Mouse (Mus musculus): ENCODE results near the gene Lpin3. TPM values are rescaled to one million over a fixed set of nuclear protein-coding genes. Genes with fewer than 3 reads are reported as not detected.

The Lpin3 gene
- polyA plus RNA-seq, 1 experiment from 2014 or later = 0.22 TPM

- DNase-seq (ENCODE audit: low spot score) (no peak), ATAC-seq (ENCODE audit: low FRiP score) (no peak)
- Histone ChIP-seq H3K9ac (ENCODE audit: low read depth, low read length) (no peak overlapping the region), H3K36me3 (ENCODE audit: control insufficient read depth, insufficient read depth, low read length) (no peaks in the 10 kb centered on the region), H3K4me2 (replicated peaks; ENCODE audit: low read depth, low read length) (no peak overlapping the region), H3K4me3 (ENCODE audit: low read depth, low read length) (no peak overlapping the region), H3K4me1 (replicated peaks; ENCODE audit: control insufficient read depth, insufficient read depth, low read length) (no peaks in the 10 kb centered on the region), H3K9me3 (ENCODE audit: control insufficient read depth, low read length) (no peaks in the 10 kb centered on the region), H3K27me3 (ENCODE audit: control insufficient read depth, insufficient read depth, low read length) (no peaks in the 10 kb centered on the region), H3K27ac (ENCODE audit: low read depth, low read length) (no peak overlapping the region)
- WGBS = 57% methylated on average over 6 of the region's 6 CpGs
Measured at GRCm38 (mm10) chr2:160881462-160882101, 1.1 kb downstream of the Lpin3 start.

GRCm38 (mm10) chr2:160882436-160882835 lies 2.0 kb downstream of the Lpin3 start:
- no peaks in the 10 kb centered on the region for H3K36me3 ChIP-seq (ENCODE audit: control insufficient read depth, insufficient read depth, low read length)
- DNase-seq (ENCODE audit: low spot score) = no peak
- ATAC-seq (ENCODE audit: low FRiP score) = no peak
- H3K4me3 ChIP-seq (ENCODE audit: low read depth, low read length) = no peak overlapping the region
- no peaks in the 10 kb centered on the region for H3K4me1 ChIP-seq (replicated peaks; ENCODE audit: control insufficient read depth, insufficient read depth, low read length)
- H3K4me2 ChIP-seq (replicated peaks; ENCODE audit: low read depth, low read length) = no peak overlapping the region
- no peaks in the 10 kb centered on the region for H3K9me3 ChIP-seq (ENCODE audit: control insufficient read depth, low read length)
- H3K27ac ChIP-seq (ENCODE audit: low read depth, low read length) = no peak overlapping the region
- H3K9ac ChIP-seq (ENCODE audit: low read depth, low read length) = no peak overlapping the region
- no peaks in the 10 kb centered on the region; the same call in 1 of the 2 replicates for H3K27me3 ChIP-seq (ENCODE audit: control insufficient read depth, insufficient read depth, low read length)
- WGBS = 81% methylated on average over 5 of the region's 5 CpGs

GRCm38 (mm10) chr2:160883912-160884311 lies 3.4 kb downstream of the Lpin3 start:
- Histone ChIP-seq H3K4me3 (ENCODE audit: low read depth, low read length) (no peak overlapping the region), H3K36me3 (ENCODE audit: control insufficient read depth, insufficient read depth, low read length) (no peaks in the 10 kb centered on the region), H3K27ac (ENCODE audit: low read depth, low read length) (no peak overlapping the region), H3K4me2 (replicated peaks; ENCODE audit: low read depth, low read length) (no peak overlapping the region), H3K4me1 (replicated peaks; ENCODE audit: control insufficient read depth, insufficient read depth, low read length) (peaks cover 4% of the 10 kb centered on the region; the same call in 1 of the 2 replicates), H3K27me3 (ENCODE audit: control insufficient read depth, insufficient read depth, low read length) (peaks cover 5% of the 10 kb centered on the region; the same call in 1 of the 2 replicates), H3K9ac (ENCODE audit: low read depth, low read length) (no peak overlapping the region), H3K9me3 (ENCODE audit: control insufficient read depth, low read length) (no peaks in the 10 kb centered on the region)
- DNase-seq (ENCODE audit: low spot score) (no peak), ATAC-seq (ENCODE audit: low FRiP score) (no peak)
- WGBS = 83% methylated on average over 4 of the region's 4 CpGs

- Histone ChIP-seq H3K9ac (ENCODE audit: low read depth, low read length) (no peak overlapping the region), H3K36me3 (ENCODE audit: control insufficient read depth, insufficient read depth, low read length) (no peaks in the 10 kb centered on the region), H3K27me3 (ENCODE audit: control insufficient read depth, insufficient read depth, low read length) (peaks cover 5% of the 10 kb centered on the region; the same call in 1 of the 2 replicates), H3K9me3 (ENCODE audit: control insufficient read depth, low read length) (no peaks in the 10 kb centered on the region), H3K4me3 (ENCODE audit: low read depth, low read length) (no peak overlapping the region), H3K4me2 (replicated peaks; ENCODE audit: low read depth, low read length) (no peak overlapping the region), H3K4me1 (replicated peaks; ENCODE audit: control insufficient read depth, insufficient read depth, low read length) (peaks cover 4% of the 10 kb centered on the region; the same call in 1 of the 2 replicates), H3K27ac (ENCODE audit: low read depth, low read length) (no peak overlapping the region)
- WGBS = 27% methylated on average over 1 of the region's 2 CpGs
- DNase-seq (ENCODE audit: low spot score) (peak; percentile 77), ATAC-seq (ENCODE audit: low FRiP score) (no peak)
Measured at GRCm38 (mm10) chr2:160884830-160885229, 4.4 kb downstream of the Lpin3 start.

- ATAC-seq (ENCODE audit: low FRiP score) (no peak), DNase-seq (ENCODE audit: low spot score) (no peak)
- 73% methylated on average over 3 of the region's 3 CpGs for WGBS
- Histone ChIP-seq H3K9me3 (ENCODE audit: control insufficient read depth, low read length) (no peaks in the 10 kb centered on the region), H3K4me2 (replicated peaks; ENCODE audit: low read depth, low read length) (no peak overlapping the region), H3K9ac (ENCODE audit: low read depth, low read length) (no peak overlapping the region), H3K27me3 (ENCODE audit: control insufficient read depth, insufficient read depth, low read length) (peaks cover 5% of the 10 kb centered on the region; the same call in 1 of the 2 replicates), H3K4me1 (replicated peaks; ENCODE audit: control insufficient read depth, insufficient read depth, low read length) (peaks cover 4% of the 10 kb centered on the region; the same call in 1 of the 2 replicates), H3K36me3 (ENCODE audit: control insufficient read depth, insufficient read depth, low read length) (no peaks in the 10 kb centered on the region), H3K4me3 (ENCODE audit: low read depth, low read length) (no peak overlapping the region), H3K27ac (ENCODE audit: low read depth, low read length) (no peak overlapping the region)
Measured at GRCm38 (mm10) chr2:160886221-160886620, 5.8 kb downstream of the Lpin3 start.

GRCm38 (mm10) chr2:160887284-160887683 lies 6.8 kb downstream of the Lpin3 start:
- H3K4me2 ChIP-seq (replicated peaks; ENCODE audit: low read depth, low read length) = peak overlapping the region; percentile 50
- peaks cover 5% of the 10 kb centered on the region; the same call in 1 of the 2 replicates for H3K27me3 ChIP-seq (ENCODE audit: control insufficient read depth, insufficient read depth, low read length)
- H3K27ac ChIP-seq (ENCODE audit: low read depth, low read length) = no peak overlapping the region
- 3% methylated on average over 11 of the region's 11 CpGs for WGBS
- H3K4me1 ChIP-seq (replicated peaks; ENCODE audit: control insufficient read depth, insufficient read depth, low read length) = peaks cover 4% of the 10 kb centered on the region; the same call in 1 of the 2 replicates
- no peaks in the 10 kb centered on the region for H3K9me3 ChIP-seq (ENCODE audit: control insufficient read depth, low read length)
- no peaks in the 10 kb centered on the region for H3K36me3 ChIP-seq (ENCODE audit: control insufficient read depth, insufficient read depth, low read length)
- peak overlapping the region; percentile 33 for H3K4me3 ChIP-seq (ENCODE audit: low read depth, low read length)
- ATAC-seq (ENCODE audit: low FRiP score) (peak; percentile 79), DNase-seq (ENCODE audit: low spot score) (peak; percentile 86)
- no peak overlapping the region for H3K9ac ChIP-seq (ENCODE audit: low read depth, low read length)

- peak overlapping the region; percentile 33 for H3K4me3 ChIP-seq (ENCODE audit: low read depth, low read length)
- H3K9me3 ChIP-seq (ENCODE audit: control insufficient read depth, low read length) = no peaks in the 10 kb centered on the region
- peak overlapping the region; percentile 50 for H3K4me2 ChIP-seq (replicated peaks; ENCODE audit: low read depth, low read length)
- H3K4me1 ChIP-seq (replicated peaks; ENCODE audit: control insufficient read depth, insufficient read depth, low read length) = peaks cover 4% of the 10 kb centered on the region; the same call in 1 of the 2 replicates
- under 1% methylated on average over 26 of the region's 26 CpGs for WGBS
- H3K27me3 ChIP-seq (ENCODE audit: control insufficient read depth, insufficient read depth, low read length) = peaks cover 5% of the 10 kb centered on the region; the same call in 1 of the 2 replicates
- DNase-seq (ENCODE audit: low spot score) = no peak
- H3K27ac ChIP-seq (ENCODE audit: low read depth, low read length) = no peak overlapping the region
- ATAC-seq (ENCODE audit: low FRiP score) = peak; percentile 70
- no peaks in the 10 kb centered on the region for H3K36me3 ChIP-seq (ENCODE audit: control insufficient read depth, insufficient read depth, low read length)
- H3K9ac ChIP-seq (ENCODE audit: low read depth, low read length) = no peak overlapping the region
Measured at GRCm38 (mm10) chr2:160887859-160888258, 7.4 kb downstream of the Lpin3 start.

- ATAC-seq (ENCODE audit: low FRiP score) = no peak
- Histone ChIP-seq H3K9me3 (ENCODE audit: control insufficient read depth, low read length) (no peaks in the 10 kb centered on the region), H3K36me3 (ENCODE audit: control insufficient read depth, insufficient read depth, low read length) (no peaks in the 10 kb centered on the region), H3K27ac (ENCODE audit: low read depth, low read length) (no peak overlapping the region), H3K4me3 (ENCODE audit: low read depth, low read length) (no peak overlapping the region), H3K27me3 (ENCODE audit: control insufficient read depth, insufficient read depth, low read length) (peaks cover 5% of the 10 kb centered on the region; the same call in 1 of the 2 replicates), H3K4me1 (replicated peaks; ENCODE audit: control insufficient read depth, insufficient read depth, low read length) (peaks cover 4% of the 10 kb centered on the region; the same call in 1 of the 2 replicates), H3K4me2 (replicated peaks; ENCODE audit: low read depth, low read length) (no peak overlapping the region), H3K9ac (ENCODE audit: low read depth, low read length) (no peak overlapping the region)
- DNase-seq (ENCODE audit: low spot score) = no peak
- 86% methylated on average over 5 of the region's 5 CpGs for WGBS
Measured at GRCm38 (mm10) chr2:160891045-160891444, 10.6 kb downstream of the Lpin3 start.

GRCm38 (mm10) chr2:160891697-160892096 lies 11.2 kb downstream of the Lpin3 start:
- no peak overlapping the region for H3K27ac ChIP-seq (ENCODE audit: low read depth, low read length)
- no peak overlapping the region for H3K4me3 ChIP-seq (ENCODE audit: low read depth, low read length)
- ATAC-seq (ENCODE audit: low FRiP score) (no peak), DNase-seq (ENCODE audit: low spot score) (no peak)
- no peaks in the 10 kb centered on the region for H3K9me3 ChIP-seq (ENCODE audit: control insufficient read depth, low read length)
- H3K4me1 ChIP-seq (replicated peaks; ENCODE audit: control insufficient read depth, insufficient read depth, low read length) = peaks cover 4% of the 10 kb centered on the region; the same call in 1 of the 2 replicates
- no peak overlapping the region for H3K4me2 ChIP-seq (replicated peaks; ENCODE audit: low read depth, low read length)
- peaks cover 5% of the 10 kb centered on the region; the same call in 1 of the 2 replicates for H3K27me3 ChIP-seq (ENCODE audit: control insufficient read depth, insufficient read depth, low read length)
- H3K36me3 ChIP-seq (ENCODE audit: control insufficient read depth, insufficient read depth, low read length) = no peaks in the 10 kb centered on the region
- no peak overlapping the region for H3K9ac ChIP-seq (ENCODE audit: low read depth, low read length)
- 76% methylated on average over 9 of the region's 9 CpGs for WGBS

All from hindbrain, embryonic 11.5 days (tissue).